Mouse (Mus musculus): ENCODE measurements around the gene Dpep1.
A peak's percentile ranks its signal among the peaks of the same experiment; 100 is the strongest.
"Not testable (repeated sequence)": the region's sequence is repeated elsewhere in the genome, so short reads cannot be mapped to it uniquely, and the experiment has no call there.

Gene Dpep1

DNA sequence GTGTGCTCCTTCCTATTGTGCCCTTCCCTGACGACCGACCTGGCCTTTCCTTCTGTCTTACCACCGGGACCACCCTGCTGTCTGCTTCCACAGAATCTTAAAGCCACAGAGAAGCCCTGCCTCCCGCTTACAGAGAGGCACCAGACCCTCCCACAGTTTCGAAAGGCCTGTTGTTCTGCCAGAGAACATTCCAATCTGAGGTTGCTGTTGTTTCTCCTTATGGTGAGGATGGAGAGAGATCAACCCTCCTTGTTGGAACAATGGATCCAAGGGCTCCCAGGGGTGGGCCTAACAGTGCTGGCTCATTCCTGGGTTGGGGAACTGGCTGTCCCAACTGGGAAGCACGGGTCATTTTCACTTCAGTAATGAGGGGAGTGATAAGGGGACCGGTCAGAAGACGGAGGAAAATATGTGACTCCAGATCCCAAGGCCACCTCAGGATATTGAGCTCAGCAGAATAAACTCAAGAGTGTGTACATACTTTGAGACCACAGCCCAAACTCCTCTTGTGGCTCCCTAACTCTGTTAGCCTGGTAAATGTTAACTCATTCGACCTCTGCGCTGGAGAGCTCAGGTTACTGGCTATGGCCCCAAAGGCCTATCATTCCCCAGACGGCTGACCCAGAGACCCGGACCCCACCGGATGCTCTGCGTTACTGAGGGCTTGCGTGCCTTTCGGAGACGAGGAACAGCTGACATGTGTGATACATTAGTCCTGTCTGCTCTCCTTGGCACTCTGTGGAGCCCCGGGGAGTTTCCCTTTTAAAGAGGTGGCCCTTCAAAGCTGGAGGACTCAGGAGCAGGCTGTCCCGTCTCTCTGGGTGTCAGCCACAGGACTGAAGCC lies at the start of gene Dpep1:
Gene Dpep1 (plus strand): TSS at position 677 of the 844 bp plus-strand sequence.
- no peak for DNase-seq

DNA sequence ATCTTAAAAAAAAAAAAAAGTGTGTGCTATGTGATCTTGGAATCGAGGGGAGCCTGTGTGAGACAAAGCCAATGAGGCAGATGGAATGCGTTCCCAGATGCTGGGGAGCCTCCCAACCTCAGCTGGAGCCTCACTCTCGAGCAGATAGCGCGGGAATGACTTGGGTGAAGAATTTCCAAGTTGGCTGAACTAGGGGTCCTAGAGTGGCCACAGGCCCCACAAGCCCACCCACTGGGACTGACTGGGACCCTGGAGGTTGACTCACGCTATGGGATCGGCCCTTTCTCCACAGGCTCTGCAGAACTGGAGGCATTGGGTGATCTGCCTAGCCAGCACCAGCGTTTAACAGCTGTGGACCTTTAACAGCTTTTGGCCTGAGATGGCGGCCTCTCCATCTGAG lies 49.8 kb upstream of the Dpep1 start:
- DNase-seq, result no peak

DNA sequence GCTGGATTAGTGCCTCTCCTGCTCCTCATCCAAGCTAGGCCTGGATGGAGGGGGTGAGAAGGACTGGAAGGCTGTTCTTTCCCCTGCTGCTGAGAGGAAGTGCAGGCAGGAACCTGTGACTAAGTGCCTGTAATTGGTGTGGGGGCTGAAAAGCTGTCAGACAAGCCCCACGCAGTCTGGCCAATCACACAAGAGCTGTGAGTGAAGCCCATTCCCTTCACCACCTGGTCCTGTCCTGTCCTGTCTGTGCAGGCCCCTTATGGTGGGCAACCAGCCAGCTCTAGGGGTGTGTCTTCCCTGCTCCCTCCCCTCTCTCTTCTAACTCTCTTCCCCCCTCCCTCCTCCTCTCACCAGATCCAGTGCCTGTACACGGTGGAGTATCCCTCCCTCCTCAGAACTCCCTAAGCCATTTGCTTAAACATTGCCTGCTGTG lies 48.4 kb upstream of the Dpep1 start:
- peak; percentile 62 for DNase-seq

DNA sequence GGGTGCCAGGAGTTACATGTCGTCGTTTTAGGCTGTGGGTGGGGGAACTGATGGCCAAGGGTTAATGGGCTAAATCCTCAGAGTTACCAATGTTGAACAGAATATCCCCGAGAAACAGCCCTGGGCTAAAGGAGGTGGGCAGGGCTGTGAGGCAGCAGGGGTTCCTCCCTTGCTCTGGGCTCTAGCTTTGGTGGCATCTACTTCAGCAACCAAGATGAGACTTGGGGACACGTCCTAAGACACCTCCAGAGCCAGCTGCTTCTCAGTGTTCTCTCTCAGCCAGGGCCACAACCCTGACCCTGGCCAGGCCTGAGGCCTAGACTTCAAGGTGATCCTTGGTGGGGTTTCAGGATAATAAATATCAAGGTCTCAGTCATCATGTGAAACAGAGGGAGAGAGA lies 47.3 kb upstream of the Dpep1 start:
- DNase-seq, result no peak

DNA sequence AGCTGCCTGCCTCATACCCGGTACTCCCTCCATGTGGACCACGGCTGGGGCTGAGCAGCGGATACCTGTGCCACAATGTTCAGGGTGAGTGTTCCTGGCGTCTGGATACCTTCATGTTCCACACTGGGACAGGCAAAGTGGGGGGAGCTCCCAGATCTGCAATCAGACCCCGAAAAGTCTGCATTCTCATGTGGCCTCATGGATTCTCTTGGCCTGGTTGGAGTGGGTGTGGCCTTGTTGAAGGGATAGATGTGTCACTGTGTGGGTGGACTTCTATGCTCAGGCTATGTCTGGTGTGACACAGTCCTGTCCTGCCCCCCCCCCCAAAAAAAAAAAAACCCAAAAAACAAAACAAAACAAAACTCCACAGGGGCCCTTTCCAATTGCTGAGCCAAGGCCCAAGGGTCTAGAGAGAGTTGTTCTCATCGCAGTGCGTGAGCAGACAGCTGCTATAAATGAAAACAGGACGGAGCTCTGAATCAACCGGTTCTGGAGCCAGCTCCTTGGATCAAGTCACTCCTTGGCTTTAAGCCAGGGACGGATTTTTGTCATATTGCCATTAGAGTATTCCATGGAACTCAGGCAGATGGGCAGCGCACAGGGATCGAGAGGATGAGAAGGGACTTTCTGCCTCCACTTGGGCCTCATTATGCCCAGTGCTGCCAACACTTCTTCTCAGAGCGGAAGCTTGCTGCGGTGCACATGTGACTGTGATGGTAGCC lies 44.1 kb upstream of the Dpep1 start:
- peak; percentile 42 for DNase-seq

DNA sequence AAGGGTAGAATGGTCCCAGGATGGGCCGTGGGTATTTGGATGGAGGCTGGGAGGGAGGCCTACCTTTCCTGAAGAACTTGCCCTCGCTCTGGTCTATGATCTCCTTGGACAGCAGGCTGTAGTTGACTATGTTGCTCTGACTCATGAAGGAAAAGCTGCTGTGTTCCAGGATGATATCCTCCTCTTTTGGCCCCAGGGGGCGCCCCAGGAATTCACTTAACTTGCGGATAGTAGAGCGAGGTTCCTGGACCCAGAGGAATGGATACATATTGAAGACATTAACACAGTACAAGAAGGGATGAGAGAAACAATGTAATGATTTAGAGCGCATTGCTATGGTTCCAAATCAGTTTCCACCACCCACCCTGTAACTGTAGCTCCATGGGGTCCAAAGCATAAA lies 40.8 kb upstream of the Dpep1 start:
- DNase-seq, result no peak

DNA sequence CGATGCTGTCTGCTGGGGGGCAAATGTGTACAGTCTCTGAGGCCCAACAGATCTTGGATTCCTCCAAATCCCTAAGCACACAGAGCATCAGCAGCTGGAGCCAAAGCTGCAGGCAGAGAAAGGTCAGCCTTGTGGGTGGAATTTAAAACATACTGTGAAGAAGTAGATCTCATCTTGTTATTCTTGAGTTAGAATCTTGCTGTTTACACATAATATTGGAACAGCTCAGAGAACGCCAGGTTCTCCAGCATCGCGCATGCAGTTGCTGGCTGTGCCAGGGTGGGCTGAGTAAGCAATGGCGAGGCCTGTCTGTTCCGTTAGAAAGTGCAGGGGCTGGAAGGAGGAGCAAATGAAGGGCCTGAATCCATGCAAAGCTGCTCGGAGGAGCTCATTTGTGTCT lies 39.7 kb upstream of the Dpep1 start:
- DNase-seq, result no peak

DNA sequence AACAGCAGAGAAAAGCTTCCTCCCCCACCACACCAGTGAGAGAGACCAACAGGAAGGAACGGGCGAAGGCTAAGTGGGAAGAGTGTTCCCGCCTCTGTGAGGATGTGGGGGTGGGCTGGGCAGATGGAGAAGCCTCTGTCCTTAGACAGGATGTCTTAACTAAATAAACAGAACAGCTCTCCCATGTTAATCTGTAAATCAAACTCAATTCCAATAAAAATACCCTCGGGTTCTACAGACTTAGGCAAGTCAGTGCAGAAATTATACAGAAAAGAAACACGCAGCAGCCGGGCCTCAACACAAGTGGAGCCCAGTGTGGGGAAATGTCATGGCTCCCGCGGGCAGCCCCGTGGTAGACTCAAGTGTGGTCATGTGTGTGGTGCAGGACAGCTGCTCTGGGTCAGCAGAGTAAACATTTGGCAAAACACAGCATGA lies 35.3 kb upstream of the Dpep1 start:
- no peak for DNase-seq

DNA sequence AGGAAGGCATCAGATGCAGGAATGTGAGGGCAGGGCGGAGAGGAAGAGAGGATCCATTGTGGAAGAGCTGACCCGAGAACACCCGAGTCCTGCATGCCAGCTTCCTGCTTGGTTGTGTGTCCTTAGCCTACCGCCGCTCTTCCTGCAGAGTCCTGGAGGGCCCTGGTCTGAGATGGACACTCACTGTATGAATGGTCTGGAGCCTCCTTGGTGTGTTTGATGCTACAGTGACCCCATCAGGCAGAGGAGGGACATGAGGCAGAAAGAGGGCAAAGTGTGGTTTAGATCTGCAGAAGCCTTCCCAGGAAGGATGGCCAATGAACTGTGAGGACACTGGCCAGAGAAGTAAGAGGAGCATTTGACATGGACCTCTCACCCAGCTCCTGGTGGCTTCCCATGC lies 30.9 kb upstream of the Dpep1 start:
- no peak for DNase-seq

DNA sequence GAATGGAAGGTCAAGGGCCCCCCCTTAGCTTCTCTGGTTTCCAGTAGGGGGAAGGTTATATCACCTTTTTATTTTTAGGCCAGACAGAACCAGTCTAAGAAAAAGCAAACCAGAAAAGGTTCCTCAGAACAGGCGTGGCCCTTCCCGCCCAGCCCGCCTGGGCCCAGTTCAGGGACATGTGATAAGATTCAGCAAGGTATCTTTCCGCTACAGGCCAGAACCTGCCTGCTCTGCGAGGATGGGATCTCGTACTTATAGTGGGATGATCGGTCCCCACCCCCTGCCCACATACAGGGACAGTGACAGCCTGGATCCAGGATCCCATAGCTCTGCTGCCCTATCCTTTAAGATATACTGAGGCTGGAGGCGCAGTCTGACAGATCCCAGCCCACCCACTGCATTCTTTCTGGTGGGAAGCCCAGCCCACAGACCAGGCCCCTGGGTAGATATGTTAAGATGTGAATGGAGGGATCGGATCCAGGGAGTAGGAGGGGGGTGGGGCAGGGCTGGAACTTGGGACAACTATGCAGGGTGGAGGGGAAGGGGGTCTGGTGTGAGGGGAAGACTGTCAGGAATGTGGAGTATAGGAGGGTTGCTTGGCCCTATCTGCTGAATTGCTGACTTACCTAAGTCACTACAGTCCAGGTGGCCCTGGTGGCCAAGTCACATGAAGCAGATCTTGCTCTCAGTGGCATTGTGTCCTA lies 29.8 kb upstream of the Dpep1 start:
- DNase-seq, result no peak

DNA sequence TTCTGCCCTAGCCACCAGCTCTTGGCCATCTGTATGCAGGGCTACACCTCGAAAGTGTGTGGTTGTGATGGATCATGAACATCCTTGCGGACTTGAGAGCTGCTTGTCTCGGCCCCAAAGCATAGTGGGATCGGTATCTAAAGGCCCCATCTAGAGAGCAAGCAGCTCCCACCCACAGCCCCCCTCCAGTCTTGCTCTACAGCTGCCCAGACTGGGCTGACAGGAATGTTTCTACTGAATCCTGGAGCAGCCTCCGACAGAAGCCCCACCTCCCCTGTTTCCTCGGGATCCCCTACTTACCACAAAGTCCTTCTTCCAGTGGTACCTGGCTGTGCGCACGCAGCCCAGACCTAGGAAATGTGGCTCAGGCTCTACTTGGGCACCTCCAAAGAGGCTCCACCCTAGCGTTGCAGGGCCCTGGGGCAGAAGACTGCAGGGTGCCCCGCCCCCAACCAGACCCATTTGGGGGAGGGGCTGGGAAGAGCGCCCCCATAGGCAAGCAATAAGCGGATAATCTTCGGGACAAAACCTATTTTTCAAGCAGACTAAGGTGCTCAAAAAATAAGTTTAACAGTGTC lies 28.1 kb upstream of the Dpep1 start, which contains the start of gene Sult5a1:
Gene Sult5a1 (minus strand): TSS at position 428 of the 578 bp plus-strand sequence.
- no peak for DNase-seq

DNA sequence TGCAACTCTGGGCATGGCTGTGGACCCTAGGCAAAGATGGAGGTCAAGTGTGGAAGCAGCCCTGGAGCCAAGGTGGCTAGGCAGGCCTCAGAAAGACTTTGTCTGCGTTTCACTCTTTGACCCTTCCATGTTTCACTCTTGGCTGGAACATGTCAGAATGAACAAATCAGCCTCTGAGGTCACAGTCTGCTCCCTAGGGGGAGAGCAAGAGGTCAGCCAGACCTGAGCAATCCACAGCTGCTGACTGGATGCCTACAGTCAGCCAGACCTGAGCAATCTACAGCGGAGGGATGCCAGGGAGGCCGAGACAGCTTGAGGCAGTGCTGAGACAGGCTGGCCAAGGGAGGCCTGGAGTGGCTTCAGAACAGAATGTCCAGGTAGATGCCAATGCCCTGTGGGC lies 4.7 kb upstream of the Dpep1 start:
- no peak for DNase-seq

DNA sequence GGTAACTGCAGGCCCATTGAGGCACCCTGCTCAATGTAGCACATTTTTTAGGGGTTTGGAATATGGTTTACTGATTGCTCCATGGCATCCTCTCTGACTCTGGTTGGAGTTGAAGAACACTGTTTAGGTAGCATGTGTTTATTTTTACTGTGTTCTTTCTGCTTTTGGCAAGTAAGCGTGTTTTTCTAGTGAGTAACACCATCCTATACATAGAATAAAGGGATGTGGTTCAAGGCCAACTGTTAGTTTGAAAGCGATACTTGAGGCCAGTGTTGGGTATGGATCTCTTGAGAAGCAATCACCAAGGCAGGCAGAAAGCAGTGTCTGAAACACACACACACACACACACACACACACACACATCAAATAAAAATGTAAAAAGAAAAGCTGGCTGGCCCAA lies 2.0 kb downstream of the Dpep1 start:
- DNase-seq, result no peak

DNA sequence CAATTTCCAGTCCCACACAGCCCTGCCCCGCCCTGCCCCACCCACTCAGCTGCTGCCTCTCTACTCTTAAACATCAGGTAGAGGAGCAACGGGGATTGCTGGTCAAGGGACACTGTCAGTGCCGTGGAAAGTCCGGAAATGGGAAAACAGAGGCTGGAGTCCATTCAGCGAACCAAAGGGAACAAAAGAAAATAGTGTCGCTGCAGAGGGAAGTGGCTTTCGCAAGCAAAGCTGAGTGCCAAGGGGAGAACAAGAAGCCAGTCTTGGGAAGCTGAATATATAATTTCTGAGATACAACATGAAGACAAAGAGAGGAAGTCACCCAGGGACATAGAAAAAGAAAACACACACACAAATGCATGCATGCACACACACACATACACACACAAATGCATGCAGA lies 2.8 kb downstream of the Dpep1 start:
- no peak for DNase-seq

DNA sequence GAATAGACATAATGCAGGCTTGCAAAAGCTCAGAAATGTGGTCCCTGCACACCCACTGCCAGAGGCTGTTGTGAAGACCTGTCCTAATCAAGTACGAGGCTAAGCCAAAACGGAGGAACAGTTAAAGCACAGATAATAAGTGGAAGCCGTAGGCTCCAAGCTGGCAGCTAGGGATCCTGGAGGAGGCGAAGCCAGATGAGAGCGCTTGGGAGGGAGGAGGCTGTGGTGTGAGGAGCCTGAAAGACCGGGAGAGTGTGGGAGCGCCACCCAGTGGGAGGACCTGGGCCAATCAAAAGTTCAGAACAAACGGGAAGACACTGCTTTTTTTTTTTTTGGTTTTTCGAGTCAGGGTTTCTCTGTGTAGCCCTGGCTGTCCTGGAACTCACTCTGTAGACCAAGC lies 4.6 kb downstream of the Dpep1 start:
- DNase-seq, result peak; percentile 82

DNA sequence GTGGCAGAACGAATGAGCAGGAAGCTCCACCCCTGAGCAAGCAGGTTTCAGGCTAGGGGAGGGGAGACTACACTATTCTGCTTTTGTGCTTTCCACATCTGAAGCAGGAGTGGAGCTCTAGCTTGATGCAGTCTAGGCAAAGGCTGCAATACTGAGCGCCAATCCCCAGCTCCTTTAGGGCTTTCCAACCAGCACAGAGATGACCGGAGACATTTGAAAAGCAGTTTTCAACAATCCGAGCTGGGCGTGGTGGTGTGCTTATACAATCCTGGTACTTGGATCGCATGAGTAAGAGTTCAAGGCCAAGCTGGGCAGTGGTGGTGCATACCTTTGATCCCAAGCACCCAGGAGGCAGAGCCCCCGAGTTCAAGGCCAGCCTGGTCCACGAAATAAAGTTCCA lies 5.9 kb downstream of the Dpep1 start:
- no peak for DNase-seq

DNA sequence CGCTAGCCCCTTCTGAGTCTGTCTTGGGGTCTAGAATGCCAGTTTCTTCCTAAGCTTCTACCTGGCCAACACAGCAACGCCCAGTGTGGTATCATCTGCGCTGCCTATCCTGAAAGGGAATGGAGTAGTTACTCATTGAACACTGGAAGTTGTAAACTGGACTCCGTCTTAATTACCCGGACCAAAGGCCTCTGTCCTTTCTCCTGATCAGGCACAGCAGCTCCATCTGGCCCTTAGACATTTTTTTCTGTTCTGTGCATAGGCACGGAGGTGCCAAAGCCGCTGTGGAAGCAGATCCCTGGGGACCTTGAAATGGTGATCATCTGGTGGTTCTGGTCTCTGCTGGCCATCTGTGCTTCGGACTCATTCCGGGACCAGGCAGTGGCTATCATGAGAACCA lies 7.7 kb downstream of the Dpep1 start:
- no peak for DNase-seq

DNA sequence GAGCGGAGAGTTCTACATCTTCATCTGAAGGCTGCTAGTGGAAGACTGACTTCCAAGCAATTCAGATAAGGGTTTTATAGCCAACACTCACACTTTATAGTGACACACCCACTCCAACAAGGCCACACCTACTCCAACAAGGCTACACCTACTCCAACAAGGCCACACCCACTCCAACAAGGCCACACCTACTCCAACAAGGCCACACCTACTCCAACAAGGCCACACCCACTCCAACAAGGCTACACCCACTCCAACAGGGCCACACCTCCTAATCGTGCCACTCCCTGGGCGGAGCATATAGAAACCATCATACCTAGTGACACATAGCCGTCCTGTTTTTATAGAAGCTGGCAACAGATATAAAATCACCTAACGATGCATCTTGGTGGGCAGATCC lies 11.0 kb downstream of the Dpep1 start:
- DNase-seq, result not testable (repeated sequence)

DNA sequence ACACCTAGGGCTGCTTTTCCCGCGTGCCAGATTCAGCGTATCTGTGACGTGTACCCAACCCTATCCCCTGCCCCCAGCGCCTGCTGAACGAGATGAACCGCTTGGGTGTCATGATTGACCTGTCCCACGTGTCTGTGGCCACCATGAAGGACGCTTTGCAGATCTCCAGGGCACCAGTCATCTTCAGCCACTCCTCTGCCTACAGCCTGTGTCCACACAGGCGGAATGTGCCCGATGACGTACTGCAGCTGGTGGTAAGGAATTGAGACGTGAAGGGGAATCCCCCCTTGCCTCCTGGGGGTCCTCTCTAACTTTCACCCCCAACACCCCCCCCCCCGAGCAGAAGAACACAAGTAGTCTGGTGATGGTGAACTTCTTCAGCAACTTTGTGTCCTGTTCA lies 13.8 kb downstream of the Dpep1 start:
- DNase-seq, result no peak

DNA sequence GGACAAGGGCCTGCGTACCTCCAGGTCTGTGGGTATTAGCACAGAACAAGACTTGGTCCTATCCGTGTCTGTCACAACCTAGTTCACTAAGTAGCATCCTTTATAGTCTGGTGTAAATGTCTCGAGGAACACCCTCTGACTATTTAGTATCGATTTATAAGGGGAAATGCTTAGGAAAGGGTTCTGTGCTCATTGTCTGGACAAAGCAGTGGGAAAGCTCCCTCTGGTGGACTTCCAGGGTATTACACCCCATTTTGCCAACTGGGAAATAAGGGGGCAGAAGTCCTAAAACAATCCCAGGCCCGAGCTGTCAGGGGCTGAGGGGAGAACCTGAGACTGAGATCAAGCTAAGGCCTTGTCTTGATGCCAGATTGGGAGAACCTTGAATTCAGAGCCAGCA lies 16.2 kb downstream of the Dpep1 start:
- DNase-seq, result peak; percentile 74

DNA sequence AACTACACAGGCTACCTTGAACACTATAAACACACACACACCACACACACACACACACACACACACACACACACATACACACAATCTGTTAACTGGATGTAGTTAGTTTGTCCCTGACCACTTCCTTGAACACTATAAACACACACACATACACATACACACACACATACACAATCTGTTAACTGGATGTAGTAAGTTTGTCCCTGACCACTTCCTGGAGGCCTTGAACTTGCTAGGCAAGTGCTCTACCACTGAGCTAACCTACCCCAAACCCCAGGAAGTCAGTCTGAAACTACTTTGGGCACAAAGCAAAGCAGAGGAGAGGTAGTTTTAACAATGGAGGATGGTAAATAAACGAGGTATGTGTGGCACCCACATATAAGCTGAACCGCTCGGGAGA lies 17.5 kb downstream of the Dpep1 start:
- no peak for DNase-seq

DNA sequence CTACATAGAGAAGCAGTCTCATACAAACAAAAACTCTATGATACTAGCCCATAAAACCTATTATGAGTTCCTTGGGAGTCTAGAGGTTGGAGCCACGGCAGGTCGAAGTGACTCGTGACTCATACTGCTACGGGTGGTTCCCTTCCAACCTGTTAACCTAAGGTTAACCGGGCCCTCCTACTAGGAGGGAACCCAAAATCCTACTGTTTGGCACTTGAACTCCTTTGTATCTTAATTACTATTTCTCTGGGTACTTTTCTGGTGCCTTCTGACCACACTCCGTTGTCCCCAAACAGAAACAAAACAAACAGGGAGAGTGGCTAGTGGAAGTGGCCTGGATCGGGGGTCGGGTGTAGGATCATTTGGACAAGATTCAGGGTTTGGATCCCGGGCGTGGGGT lies 25.8 kb downstream of the Dpep1 start:
- DNase-seq, result no peak
